Mouse (Mus musculus) ES-CJ7 (cell line): ENCODE measurements at regions not wholly inside any gene's neighbourhood (a gene's known extent, or its start where the extent isn't known, plus 50 kb on each side); places are given as distances from the start of the nearest gene placed in this dataset.

Experiments
- DNase-seq: peaks from one replicate; pipeline ENCODE4 v3.0.0; 2011; ENCODE audit warnings: low read depth, low spot score

DNA sequence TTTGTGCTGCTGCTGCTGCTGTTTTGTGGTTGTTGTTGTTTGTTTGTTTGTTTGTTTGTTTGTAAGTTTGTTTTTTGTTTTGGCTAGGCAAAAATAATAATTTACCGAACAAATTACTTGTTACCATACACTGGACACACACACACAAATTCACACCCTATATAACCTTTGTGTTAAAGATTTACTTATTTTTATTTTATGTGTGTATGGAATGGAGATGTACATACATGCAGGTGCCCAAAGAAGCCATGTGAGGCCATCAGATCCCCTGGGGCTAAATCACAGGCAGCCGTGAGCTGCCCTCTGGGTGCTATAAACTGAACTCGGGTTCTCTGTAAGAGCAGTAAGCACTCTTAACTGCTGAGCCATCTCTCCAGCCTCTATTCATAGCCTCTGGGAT lies 56.0 kb downstream of the Pttg1 start:
- DNase-seq: no peak

GRCm38 (mm10) chr11:43368346-43368745 lies 57.7 kb downstream of the Pttg1 start:
- DNase-seq: no peak

DNA sequence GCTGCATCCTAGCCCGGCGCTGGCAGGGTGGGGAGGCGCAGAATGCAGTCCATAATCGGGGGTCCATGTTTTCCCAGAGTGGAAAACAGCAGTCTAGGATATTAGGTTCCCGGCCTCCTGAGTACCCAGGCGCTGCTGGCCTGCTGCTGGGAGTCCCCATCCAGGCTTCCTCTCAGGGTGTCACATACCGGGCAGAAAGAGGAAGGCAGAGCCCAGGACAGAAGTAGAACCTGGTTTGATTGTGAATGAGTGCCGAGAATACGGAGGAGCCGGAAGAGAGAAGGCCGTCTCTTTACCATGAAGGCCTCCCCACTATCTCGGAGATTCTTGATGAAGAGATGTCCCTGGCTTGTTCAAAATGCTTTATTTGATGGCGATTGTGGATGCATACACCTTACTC lies 64.2 kb downstream of the Pttg1 start:
- DNase-seq: no peak

- no peak for DNase-seq
Observed at GRCm38 (mm10) chr11:43358390-43359291, 67.4 kb downstream of the Pttg1 start.

- DNase-seq: no peak
Observed at GRCm38 (mm10) chr11:43353602-43354001, 72.4 kb downstream of the Pttg1 start.

GRCm38 (mm10) chr11:43353030-43353429 lies 73.0 kb downstream of the Pttg1 start:
- DNase-seq: no peak

DNA sequence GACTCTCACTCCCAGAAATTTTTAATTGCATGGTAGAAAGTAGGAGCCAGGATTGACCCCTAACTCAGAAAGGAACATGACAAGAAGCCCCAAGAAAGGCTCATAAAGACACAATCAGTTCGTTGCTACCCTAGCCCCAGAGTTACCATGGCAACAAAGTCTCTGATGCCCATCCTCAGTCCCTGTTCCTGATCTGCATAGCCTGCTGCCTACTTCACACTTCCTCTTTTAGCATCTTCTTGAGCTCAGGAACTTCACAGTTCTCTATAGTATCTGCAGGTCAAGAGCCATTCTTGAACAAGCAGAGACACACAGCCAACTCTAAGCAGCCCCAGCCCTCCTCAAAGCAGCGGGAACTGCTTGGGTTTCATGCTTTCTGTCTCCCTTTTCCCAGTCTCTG lies 74.2 kb downstream of the Pttg1 start:
- no peak for DNase-seq

GRCm38 (mm10) chr11:43351348-43351747 lies 74.7 kb downstream of the Pttg1 start:
- no peak for DNase-seq

GRCm38 (mm10) chr11:43350242-43350641 lies 75.8 kb downstream of the Pttg1 start:
- DNase-seq: no peak

DNA sequence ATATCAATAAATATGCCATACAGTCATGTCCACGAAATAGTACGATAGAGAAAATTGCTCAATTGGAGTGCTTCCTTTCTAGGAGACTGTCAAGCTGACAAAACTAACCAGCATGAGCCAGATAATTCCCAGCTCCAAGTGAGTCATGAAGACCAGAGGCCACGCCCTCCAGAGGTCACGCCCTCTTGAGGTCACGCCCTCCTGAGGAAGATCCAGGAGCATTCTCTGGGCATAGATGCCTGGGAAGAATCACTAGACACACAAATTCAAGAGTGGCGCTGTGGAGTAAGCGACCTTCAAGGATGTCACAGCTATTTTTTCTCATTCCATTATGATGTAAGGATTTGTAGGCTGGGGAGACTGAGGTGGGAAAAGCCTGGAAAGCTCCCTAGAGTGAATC lies 76.5 kb downstream of the Pttg1 start:
- peak; percentile 79 for DNase-seq

DNA sequence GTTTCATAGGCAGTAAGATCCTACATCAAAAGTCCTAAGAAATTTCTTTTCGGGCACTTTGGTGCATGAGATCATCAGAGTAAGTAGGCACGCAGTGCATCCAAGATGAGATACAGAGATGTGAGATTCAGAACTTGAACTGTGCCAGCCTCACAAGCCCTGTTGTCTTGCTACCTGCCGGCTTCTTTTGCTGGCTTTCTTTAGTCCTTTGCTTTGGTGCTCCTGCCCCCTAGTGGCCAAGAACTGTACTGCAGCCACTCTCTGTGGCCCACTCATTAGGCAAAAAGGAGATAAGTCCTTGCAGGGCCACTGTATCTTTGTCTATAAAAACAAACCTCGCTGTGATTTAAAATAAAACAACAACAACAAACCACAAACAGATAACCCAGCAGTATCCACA lies 77.5 kb downstream of the Pttg1 start:
- peak; percentile 74 for DNase-seq

DNA sequence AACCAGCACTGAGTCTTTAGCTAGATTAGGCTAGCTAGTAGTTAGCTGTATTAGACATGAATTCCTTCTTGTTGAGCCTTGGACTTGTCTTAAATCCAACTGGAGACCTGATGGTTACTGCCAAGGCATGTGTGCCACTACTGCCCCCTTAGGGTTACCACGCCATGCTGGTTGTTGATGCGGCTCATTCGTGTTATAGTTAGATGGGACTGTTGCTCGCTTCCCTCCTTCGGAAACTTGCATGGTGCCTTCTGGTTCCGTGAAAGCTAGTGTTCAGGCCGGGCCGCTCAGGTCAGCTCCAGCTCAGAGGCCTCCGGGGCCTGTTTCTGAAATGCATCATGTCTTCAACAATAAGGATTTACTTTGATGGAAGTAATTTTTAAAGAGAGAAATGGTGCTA lies 79.6 kb downstream of the Pttg1 start:
- no peak for DNase-seq

DNA sequence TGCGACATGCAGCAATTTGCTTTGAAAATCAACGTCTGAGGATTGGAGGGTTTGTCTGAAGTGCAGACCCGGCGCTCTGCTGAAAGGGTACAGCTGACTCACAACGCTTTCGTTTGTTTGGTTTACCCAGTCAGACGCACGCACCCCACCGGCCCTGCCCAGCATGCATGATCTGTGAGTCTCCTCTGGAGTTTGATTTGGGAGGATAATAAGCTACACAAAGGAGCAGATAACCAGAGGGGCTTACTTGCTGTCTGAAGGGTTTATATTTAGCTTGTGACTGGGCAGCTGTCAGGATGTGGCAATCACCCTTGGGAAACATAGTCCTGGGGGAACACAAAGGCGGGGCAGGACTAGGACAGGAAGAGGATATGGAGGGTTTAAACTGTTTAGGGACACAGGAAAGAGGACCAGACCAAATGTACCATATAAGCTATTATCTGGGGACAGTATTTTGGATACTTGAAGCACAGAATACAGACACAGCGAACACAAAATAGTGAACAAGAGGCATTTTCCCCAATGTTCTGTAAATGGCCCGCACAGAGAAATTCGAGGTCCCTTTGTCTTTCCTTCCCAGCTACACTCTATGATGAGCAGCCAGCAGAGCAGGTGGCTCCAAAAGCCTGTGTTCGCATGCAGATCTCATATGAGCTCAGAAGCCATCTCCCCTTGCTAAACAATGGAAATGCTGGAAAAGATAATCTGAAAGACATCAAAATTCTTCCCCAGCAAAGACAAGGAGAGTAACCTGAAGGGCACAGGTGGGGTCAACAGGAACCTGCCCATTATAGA lies 81.1 kb downstream of the Pttg1 start:
- no peak for DNase-seq

- DNase-seq: no peak
Observed at GRCm38 (mm10) chr11:43343574-43343973, 82.5 kb downstream of the Pttg1 start.

DNA sequence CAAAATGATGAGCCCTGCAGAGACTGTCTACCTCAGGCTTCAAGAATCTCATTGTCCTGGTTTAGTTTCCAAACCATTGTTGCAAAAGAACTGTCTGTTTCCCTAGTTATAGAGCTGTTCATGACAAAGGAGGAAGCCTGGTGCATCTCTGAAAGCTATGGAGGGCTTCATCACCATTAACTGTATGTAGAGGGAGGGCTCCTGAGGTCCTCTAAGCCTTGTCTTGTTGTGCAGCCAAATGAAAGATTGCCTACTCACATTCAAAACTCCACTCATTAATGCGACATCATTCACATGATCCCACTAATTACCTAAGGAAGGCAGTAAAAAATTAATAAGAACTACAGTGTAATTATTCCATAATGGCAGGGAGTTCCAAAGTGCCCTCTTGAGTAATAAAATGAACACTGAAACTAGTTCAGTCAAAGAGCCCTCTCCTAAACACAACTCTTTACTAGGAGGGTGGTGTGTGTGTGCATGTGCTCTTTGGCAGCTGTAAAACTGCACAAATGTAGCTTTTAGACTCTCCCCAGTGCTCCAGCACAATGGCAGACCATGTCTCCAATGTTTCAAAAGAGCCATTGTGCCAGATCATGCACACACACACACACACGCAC lies 87.6 kb downstream of the Pttg1 start:
- DNase-seq: no peak

- DNase-seq: no peak
Observed at GRCm38 (mm10) chr11:43335668-43336265, 90.3 kb downstream of the Pttg1 start.

DNA sequence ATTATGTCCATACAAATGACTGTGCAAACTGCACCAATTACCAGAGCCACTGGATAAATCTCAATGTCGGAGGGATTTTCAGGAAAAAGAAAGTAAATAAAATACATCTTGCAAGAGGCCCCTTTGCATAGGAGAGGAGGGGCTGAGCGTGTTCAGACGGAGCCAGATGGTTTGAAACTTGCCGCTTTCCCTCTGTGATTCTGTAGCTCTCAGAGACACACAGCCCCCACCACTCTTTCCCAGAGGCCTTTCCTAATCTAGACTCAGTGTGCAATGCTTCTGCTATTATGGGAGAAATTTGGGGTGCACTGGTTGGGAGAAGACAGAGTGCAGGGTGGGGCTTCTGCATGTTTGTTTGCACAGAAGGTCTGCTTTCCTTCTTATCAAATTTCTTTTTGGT lies 92.5 kb downstream of the Pttg1 start:
- no peak for DNase-seq

- no peak for DNase-seq
Observed at GRCm38 (mm10) chr11:43313996-43314395, 112.1 kb downstream of the Pttg1 start.
